Mouse (Mus musculus): ENCODE results near the gene Uvrag. TPM values are rescaled to one million over a fixed set of nuclear protein-coding genes. Genes with fewer than 3 reads are reported as not detected.

The Uvrag gene
- total and polyA plus RNA-seq, 3 experiments = 5.9 to 22.1 (median 21.0) TPM

- no peak overlapping the region for H3K9ac ChIP-seq (ENCODE audit: low read depth, low read length)
- WGBS = 73% methylated on average over 7 of the region's 7 CpGs
- no peaks in the 10 kb centered on the region for H3K27me3 ChIP-seq (ENCODE audit: control insufficient read depth, insufficient read depth, low read length)
- no peak overlapping the region for H3K27ac ChIP-seq
- no peak overlapping the region for H3K4me3 ChIP-seq
- intact Hi-C loops (cut with DNase I) = no loop called here
- H3K4me1 ChIP-seq (ENCODE audit: control insufficient read depth, insufficient read depth, low read length) = peaks cover 7% of the 10 kb centered on the region
- DNase-seq = no peak
- H3K79me2 ChIP-seq (replicated peaks; ENCODE audit: control insufficient read depth, insufficient read depth, low read length) = no peaks in the 10 kb centered on the region
- H3K36me3 ChIP-seq (ENCODE audit: control insufficient read depth, insufficient read depth, low read length) = 0 out of 2 replicates have a peak, but pooled peaks cover 3% of the 10 kb centered on the region
- no peak for TF ChIP-seq EP300 (IDR thresholded peaks at IDR 0.05; ENCODE audit: insufficient read depth, low read depth, low read length)
- TF ChIP-seq POLR2A (IDR thresholded peaks at IDR 0.05; ENCODE audit: insufficient read depth, low read depth, low read length) = no peak
- no peak for TF ChIP-seq CTCF (IDR thresholded peaks at IDR 0.05)
Measured at GRCm38 (mm10) chr7:99061056-99061680, 79.8 kb downstream of the Uvrag start.

GRCm38 (mm10) chr7:99060476-99060875, 80.5 kb downstream of the Uvrag start:
- H3K36me3 ChIP-seq (ENCODE audit: control insufficient read depth, insufficient read depth, low read length) = no peaks in the 10 kb centered on the region
- no peak overlapping the region for H3K9ac ChIP-seq (ENCODE audit: low read depth, low read length)
- no peak for DNase-seq
- no peak overlapping the region for H3K27ac ChIP-seq
- no peaks in the 10 kb centered on the region for H3K79me2 ChIP-seq (replicated peaks; ENCODE audit: control insufficient read depth, insufficient read depth, low read length)
- intact Hi-C loops (cut with DNase I) = no loop called here
- WGBS = 81% methylated on average over 5 of the region's 5 CpGs
- no peaks in the 10 kb centered on the region for H3K27me3 ChIP-seq (ENCODE audit: control insufficient read depth, insufficient read depth, low read length)
- peaks cover 2% of the 10 kb centered on the region for H3K4me1 ChIP-seq (ENCODE audit: control insufficient read depth, insufficient read depth, low read length)
- no peak overlapping the region for H3K4me3 ChIP-seq
- TF ChIP-seq EP300 (IDR thresholded peaks at IDR 0.05; ENCODE audit: insufficient read depth, low read depth, low read length) = no peak
- TF ChIP-seq POLR2A (IDR thresholded peaks at IDR 0.05; ENCODE audit: insufficient read depth, low read depth, low read length) = no peak
- TF ChIP-seq CTCF (IDR thresholded peaks at IDR 0.05) = no peak

- Histone ChIP-seq H3K36me3 (ENCODE audit: control insufficient read depth, insufficient read depth, low read length) (no peaks in the 10 kb centered on the region), H3K9ac (ENCODE audit: low read depth, low read length) (no peak overlapping the region), H3K4me3 (no peak overlapping the region), H3K4me1 (ENCODE audit: control insufficient read depth, insufficient read depth, low read length) (peaks cover 1% of the 10 kb centered on the region; the same call in 1 of the 2 replicates), H3K79me2 (replicated peaks; ENCODE audit: control insufficient read depth, insufficient read depth, low read length) (no peaks in the 10 kb centered on the region), H3K27me3 (ENCODE audit: control insufficient read depth, insufficient read depth, low read length) (no peaks in the 10 kb centered on the region), H3K27ac (no peak overlapping the region)
- DNase-seq = no peak
- 96% methylated on average over 8 of the region's 8 CpGs for WGBS
- TF ChIP-seq POLR2A (IDR thresholded peaks at IDR 0.05; ENCODE audit: insufficient read depth, low read depth, low read length) = no peak
- TF ChIP-seq CTCF (IDR thresholded peaks at IDR 0.05) = no peak
- no peak for TF ChIP-seq EP300 (IDR thresholded peaks at IDR 0.05; ENCODE audit: insufficient read depth, low read depth, low read length)
- intact Hi-C loops (cut with DNase I) = no loop called here
Measured at GRCm38 (mm10) chr7:99059934-99060333, 81.0 kb downstream of the Uvrag start.

DNA sequence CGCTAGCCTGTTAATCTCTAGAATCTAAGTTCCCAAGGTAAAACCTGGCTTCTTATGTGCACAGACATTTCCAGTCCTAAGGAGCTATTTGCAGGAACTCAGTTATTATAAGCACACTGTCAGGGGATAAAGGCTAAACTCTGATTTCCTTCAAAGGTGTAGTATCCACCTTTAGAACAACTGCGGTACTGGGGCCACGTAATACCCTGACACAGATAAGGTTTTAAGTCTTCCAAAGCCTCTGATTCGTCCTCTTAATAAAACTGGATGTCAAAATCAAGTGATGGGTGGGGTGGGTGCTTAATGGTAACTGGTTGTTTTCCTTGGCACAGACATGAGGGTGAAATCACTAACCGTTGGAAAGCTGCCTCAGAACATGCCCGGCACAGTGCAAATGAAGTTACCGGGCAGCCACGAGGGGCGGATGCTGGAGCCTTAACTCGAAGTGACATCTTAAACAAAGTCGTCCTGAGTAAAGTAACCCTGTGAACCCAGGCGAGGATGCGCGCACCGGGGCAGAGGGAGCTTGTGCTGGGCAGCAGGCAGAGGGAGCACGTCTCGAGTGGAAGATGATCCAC, 83.8 kb downstream of the Uvrag start:
- peaks cover 2% of the 10 kb centered on the region; the same call in 1 of the 2 replicates for H3K4me1 ChIP-seq (ENCODE audit: control insufficient read depth, insufficient read depth, low read length)
- no peak overlapping the region for H3K9ac ChIP-seq (ENCODE audit: low read depth, low read length)
- H3K36me3 ChIP-seq (ENCODE audit: control insufficient read depth, insufficient read depth, low read length) = no peaks in the 10 kb centered on the region
- no peak overlapping the region for H3K4me3 ChIP-seq
- TF ChIP-seq EP300 (IDR thresholded peaks at IDR 0.05; ENCODE audit: insufficient read depth, low read depth, low read length) = no peak
- H3K79me2 ChIP-seq (replicated peaks; ENCODE audit: control insufficient read depth, insufficient read depth, low read length) = no peaks in the 10 kb centered on the region
- intact Hi-C loops (cut with DNase I) = no loop called here
- H3K27ac ChIP-seq = no peak overlapping the region
- DNase-seq = peak in 1 of 2 experiments; percentile 30
- WGBS = 61% methylated on average over 17 of the region's 17 CpGs
- H3K27me3 ChIP-seq (ENCODE audit: control insufficient read depth, insufficient read depth, low read length) = no peaks in the 10 kb centered on the region

GRCm38 (mm10) chr7:99053626-99054025, 87.3 kb downstream of the Uvrag start:
- Histone ChIP-seq H3K27ac (no peak overlapping the region), H3K4me1 (ENCODE audit: control insufficient read depth, insufficient read depth, low read length) (peaks cover 6% of the 10 kb centered on the region), H3K36me3 (ENCODE audit: control insufficient read depth, insufficient read depth, low read length) (peaks cover 5% of the 10 kb centered on the region), H3K79me2 (replicated peaks; ENCODE audit: control insufficient read depth, insufficient read depth, low read length) (no peaks in the 10 kb centered on the region; the same call in 1 of the 2 replicates), H3K4me3 (no peak overlapping the region), H3K9ac (ENCODE audit: low read depth, low read length) (no peak overlapping the region), H3K27me3 (ENCODE audit: control insufficient read depth, insufficient read depth, low read length) (no peaks in the 10 kb centered on the region)
- WGBS = 90% methylated on average over 4 of the region's 4 CpGs
- intact Hi-C loops (cut with DNase I) = no loop called here
- no peak for TF ChIP-seq CTCF (IDR thresholded peaks at IDR 0.05)
- no peak for TF ChIP-seq POLR2A (IDR thresholded peaks at IDR 0.05; ENCODE audit: insufficient read depth, low read depth, low read length)
- TF ChIP-seq EP300 (IDR thresholded peaks at IDR 0.05; ENCODE audit: insufficient read depth, low read depth, low read length) = no peak
- no peak for DNase-seq

DNA sequence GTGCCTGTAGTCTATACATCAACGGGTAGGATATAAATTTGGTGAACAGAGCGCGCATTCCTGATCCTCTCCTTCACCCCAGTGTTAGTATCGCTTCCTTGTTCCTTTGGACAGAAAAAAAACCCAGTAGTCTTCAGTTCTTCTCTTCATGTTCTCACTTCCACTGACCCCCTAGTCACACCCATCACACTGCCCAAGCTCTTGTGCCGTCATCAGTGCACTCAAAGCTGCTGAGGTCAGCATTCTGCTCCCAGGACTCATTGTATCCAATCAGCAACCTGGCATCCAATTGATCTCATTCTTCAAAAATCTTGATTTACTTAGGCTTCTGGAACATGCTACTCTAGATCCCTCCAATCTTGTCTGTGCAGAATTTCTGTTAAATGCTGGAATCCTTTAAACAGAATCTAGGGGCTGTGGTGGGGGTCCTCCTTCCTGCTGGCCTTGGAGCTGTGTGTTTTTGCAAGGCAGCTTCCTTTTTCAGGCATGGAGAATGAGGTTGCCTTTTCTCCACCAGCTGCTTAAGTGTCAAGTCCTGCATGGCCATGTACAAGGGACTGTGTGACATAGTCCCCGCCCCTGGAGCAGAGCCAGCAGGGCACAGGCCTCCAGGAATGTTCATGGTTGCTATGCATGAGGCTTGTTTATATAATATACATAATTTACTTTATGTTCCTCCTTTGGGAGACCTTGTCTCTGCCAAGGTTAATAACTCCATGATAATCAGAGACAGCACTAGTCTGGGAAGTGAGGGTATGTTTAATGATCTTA, 88.3 kb downstream of the Uvrag start:
- peaks cover 6% of the 10 kb centered on the region for H3K4me1 ChIP-seq (ENCODE audit: control insufficient read depth, insufficient read depth, low read length)
- WGBS = 89% methylated on average over 6 of the region's 6 CpGs
- no peak for DNase-seq

More for the DNA sequence above, 88.3 kb downstream of the Uvrag start:
- H3K79me2 ChIP-seq (replicated peaks; ENCODE audit: control insufficient read depth, insufficient read depth, low read length) = no peaks in the 10 kb centered on the region; the same call in 1 of the 2 replicates
- no peaks in the 10 kb centered on the region for H3K27me3 ChIP-seq (ENCODE audit: control insufficient read depth, insufficient read depth, low read length)
- no peak overlapping the region for H3K4me3 ChIP-seq
- no peak overlapping the region for H3K9ac ChIP-seq (ENCODE audit: low read depth, low read length)
- intact Hi-C loops (cut with DNase I) = no loop called here
- peaks cover 5% of the 10 kb centered on the region for H3K36me3 ChIP-seq (ENCODE audit: control insufficient read depth, insufficient read depth, low read length)
- TF ChIP-seq POLR2A (IDR thresholded peaks at IDR 0.05; ENCODE audit: insufficient read depth, low read depth, low read length) = no peak
- no peak for TF ChIP-seq CTCF (IDR thresholded peaks at IDR 0.05)
- TF ChIP-seq EP300 (IDR thresholded peaks at IDR 0.05; ENCODE audit: insufficient read depth, low read depth, low read length) = no peak
- no peak overlapping the region for H3K27ac ChIP-seq

Data from heart, adult 2 months (tissue).